Comparison of ENCODE assay signal across 10 mouse cellular contexts in the genomic region with DNA sequence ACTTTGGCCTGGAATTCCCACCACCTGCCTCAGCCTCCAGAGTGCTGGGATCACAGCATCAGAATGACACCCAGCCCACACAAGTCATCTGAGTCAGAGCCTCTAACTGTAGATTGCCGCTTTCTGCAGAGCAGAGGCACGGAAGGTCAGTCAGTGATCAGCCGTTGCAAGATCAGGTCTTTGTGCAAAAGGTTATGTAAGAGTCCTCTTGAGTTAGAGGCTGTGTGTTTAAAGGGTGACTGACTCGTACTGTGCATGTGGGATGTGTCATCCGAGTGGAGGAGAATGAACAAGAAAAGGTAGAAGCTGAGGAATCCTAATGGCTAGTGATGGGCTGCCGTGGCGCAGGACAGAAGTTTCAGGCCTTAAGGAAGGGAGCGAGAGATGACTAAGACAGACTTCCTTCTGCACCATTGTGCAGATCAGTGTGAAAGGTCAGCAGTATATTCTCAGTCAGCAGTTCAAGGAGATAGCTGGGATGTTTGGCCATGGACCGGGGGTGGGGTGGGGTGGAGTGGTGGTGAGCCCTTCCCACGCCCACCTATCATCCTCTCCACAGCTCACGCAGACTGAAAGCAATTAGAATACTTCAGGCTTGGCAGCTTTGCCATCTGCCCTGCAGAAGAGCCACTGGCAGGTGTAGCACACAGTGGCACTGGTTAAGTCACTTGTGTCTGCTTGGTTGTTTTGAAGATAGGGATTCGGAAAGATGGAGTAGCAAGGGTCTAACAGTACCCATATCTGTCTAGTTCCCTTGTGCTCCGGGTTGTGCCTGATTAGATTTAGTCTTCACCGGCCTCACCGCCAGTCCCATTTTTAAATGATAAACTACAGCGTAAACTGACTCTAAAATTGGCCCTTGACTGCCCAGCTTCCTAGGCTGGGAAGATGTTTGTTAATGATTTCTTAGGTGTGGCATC. TPM values are rescaled to one million over a fixed set of nuclear protein-coding genes. Genes with fewer than 3 reads are reported as not detected.
DNase-seq lines count a peak whose midpoint lies in the region; ATAC-seq and TF ChIP-seq lines count a peak whose summit lies in the region.
"Had no signal": no experiment of that assay in that cellular context is flagged by ENCODE, and none has a peak within 500 bp of the region (broad histone marks: within the 10 kb centered on the region; RNA-seq: fewer than 3 reads in every experiment).

No protein-coding gene starts in this region.

- no peaks in the 10 kb centered on the region for H3K27me3 ChIP-seq in heart, embryonic 14.5 days (ENCODE audit: control insufficient read depth, insufficient read depth, low read length)
- H3K27me3 ChIP-seq in kidney, adult 2 months (replicated peaks; ENCODE audit: control insufficient read depth, insufficient read depth, low read length), result no peaks in the 10 kb centered on the region
- no peaks in the 10 kb centered on the region for H3K27me3 ChIP-seq in megakaryocyte, embryonic 14.5 days (replicated peaks)

- TF ChIP-seq CTCF in kidney, adult 2 months (conservative IDR thresholded peaks at IDR 0.05; ENCODE audit: insufficient read depth, insufficient read length, low read depth, low read length), result no peak

- no peak; the same call in 1 of the 2 replicates for ATAC-seq in heart, embryonic 14.5 days (ENCODE audit: insufficient number of reproducible peaks, insufficient read depth, low FRiP score, low read depth)
- ATAC-seq in CD4-positive, CD25-positive, alpha-beta regulatory T cell, adult 4 months, result no peak

- TF ChIP-seq POLR2A in kidney, adult 2 months (IDR thresholded peaks at IDR 0.05; ENCODE audit: low read depth, low read length), result no peak

- H3K9me3 ChIP-seq in heart, embryonic 14.5 days (ENCODE audit: control insufficient read depth, low read length), result no peaks in the 10 kb centered on the region
- H3K9me3 ChIP-seq in megakaryocyte, embryonic 14.5 days, result no peaks in the 10 kb centered on the region

- H3K4me3 ChIP-seq in heart, embryonic 14.5 days (ENCODE audit: control insufficient read depth in 1 of 2, insufficient read depth in 1 of 2, low read depth in 1 of 2, low read length in 2 of 2), result no peak overlapping the region
- no peak overlapping the region for H3K4me3 ChIP-seq in kidney, adult 2 months (ENCODE audit: insufficient read depth, low read depth, low read length)
- H3K4me3 ChIP-seq in megakaryocyte, embryonic 14.5 days (replicated peaks), result peak overlapping the region; percentile 46

- H3K4me2 ChIP-seq in heart, embryonic 14.5 days (ENCODE audit: low read length), result no peak overlapping the region; the same call in 1 of the 2 replicates

- H3K27ac ChIP-seq in heart, embryonic 14.5 days (replicated peaks in 1 of 2; ENCODE audit: control insufficient read depth in 1 of 2, insufficient read depth in 1 of 2, low read depth in 2 of 2, low read length in 2 of 2), result peak overlapping the region; percentile 1 to 62; a peak in 3 of 4 replicates
- no peak overlapping the region for H3K27ac ChIP-seq in kidney, adult 2 months (ENCODE audit: insufficient read depth, low read depth, low read length)

- 30% methylated on average over 16 of the region's 16 CpGs for WGBS in heart, embryonic 14.5 days
- 42% methylated on average over 16 of the region's 16 CpGs for WGBS in kidney, adult 2 months

- DNase-seq in heart, postnatal 14 days, result no peak
- DNase-seq in adipocyte (ENCODE audit: low spot score), result peak; percentile 40
- peak; percentile 54 for DNase-seq in kidney, adult 2 months
- DNase-seq in urinary bladder, postnatal 36 days (ENCODE audit: low spot score in 2 of 2), result no peak
- no peak for DNase-seq in layer of hippocampus, adult 11-12 months (ENCODE audit: low spot score)
- DNase-seq: cerebellum, postnatal 36 days; right cerebral cortex, postnatal 4 days had no signal

- H3K4me1 ChIP-seq in heart, embryonic 14.5 days (ENCODE audit: control insufficient read depth in 2 of 2, insufficient read depth in 2 of 2, low read length in 2 of 2), result peaks cover 10 to 17% of the 10 kb centered on the region in 2 experiments
- peaks cover 10% of the 10 kb centered on the region; the same call in 1 of the 2 replicates for H3K4me1 ChIP-seq in kidney, adult 2 months (ENCODE audit: control insufficient read depth, insufficient read depth, low read length)
- H3K4me1 ChIP-seq in megakaryocyte, embryonic 14.5 days, result peaks cover 30% of the 10 kb centered on the region

- peaks cover 24% of the 10 kb centered on the region for H3K36me3 ChIP-seq in heart, embryonic 14.5 days (ENCODE audit: control insufficient read depth, insufficient read depth, low read length)
- H3K36me3 ChIP-seq in kidney, adult 2 months (ENCODE audit: control insufficient read depth, insufficient read depth, low read length), result no peaks in the 10 kb centered on the region
- peaks cover 46% of the 10 kb centered on the region for H3K36me3 ChIP-seq in megakaryocyte, embryonic 14.5 days (replicated peaks; ENCODE audit: low read length)

- intact Hi-C loops in heart, postnatal 14 days (cut with DNase I), result no loop called here

- H3K9ac ChIP-seq in heart, embryonic 14.5 days (ENCODE audit: low read length), result peak overlapping the region; percentile 45; the same call in 1 of the 2 replicates

RNA-seq across cellular contexts. Expression of gene Ptp4a2, which starts 44.3 kb away (rescaled TPM):
- 350 and 362 TPM in 2 replicates for polyA plus RNA-seq in heart, embryonic 14.5 days (2014; fragmentation: Nextera tagmentation; extraction: Ambion mirVana)
- 100 to 1,000 TPM; 212 to 215 TPM for total RNA-seq in heart, postnatal 14 days (2021)
- 29.9 and 41.5 TPM in 2 replicates for polyA plus RNA-seq in kidney, adult 2 months (2012; rRNA removed)
- polyA plus RNA-seq in megakaryocyte, embryonic 14.5 days (2012; ENCODE audit: insufficient read depth, low replicate concordance), result 14.5 and 30.1 TPM in 2 replicates
- polyA plus RNA-seq in CD4-positive, CD25-positive, alpha-beta regulatory T cell, adult 4 months (2017; shearing (Covaris generic)), result 1,000 to 10,000 TPM; 1,309 to 1,442 TPM

Comparison
In these comparisons a context has a peak if more than half of its experiments do, and no peak if none do; other contexts are left out.
1. DNase-seq: peak in adipocyte (single experiment) and kidney, adult 2 months (single experiment); none in heart, postnatal 14 days (0 of 2), urinary bladder, postnatal 36 days (0 of 2) and layer of hippocampus, adult 11-12 months (single experiment).